Mouse (Mus musculus) left cerebral cortex, adult 8-10 months (tissue): ENCODE results near the gene Rnf24. TPM values are rescaled to one million over a fixed set of nuclear protein-coding genes. Genes with fewer than 3 reads are reported as not detected.

Source experiments
- DNase-seq, 2 experiments: peaks; one replicate each; pipeline ENCODE4 v3.0.0; 2022; ENCODE audit warnings: low spot score in 2 of 2
- microRNA-seq, 2 experiments: library from miRNA; unstranded; fragments of <30 nt; microRNA quantifications; one replicate each; pipeline ENCODE4 v1.2.0; 2022
- total RNA-seq, 4 experiments: library from RNA; stranded (reverse); gene quantifications; 2 replicates each; pipeline ENCODE4 v1.2.4; 2022

Gene Rnf24
- total RNA-seq, 4 experiments from 2014 or later: 31.3 to 39.5 (median 34.0) TPM

DNA sequence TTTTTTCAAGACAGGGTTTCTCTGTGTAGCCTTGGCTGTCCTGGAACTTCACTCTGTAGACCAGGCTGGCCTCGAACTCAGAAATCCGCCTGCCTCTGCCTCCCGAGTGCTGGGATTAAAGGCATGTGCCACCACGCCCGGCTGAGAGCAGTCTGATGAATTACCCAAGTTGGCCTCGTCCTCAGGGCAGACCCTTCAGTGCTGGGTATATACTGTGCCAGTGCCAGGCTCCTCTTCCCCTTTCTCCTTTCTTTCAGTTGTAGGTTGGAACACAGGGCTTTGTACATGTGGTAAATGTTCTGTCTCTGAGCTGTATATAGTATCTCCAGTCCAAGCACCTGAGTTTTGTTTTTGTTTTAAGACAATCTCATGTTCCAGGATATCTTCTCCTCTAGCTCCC is 88.7 kb downstream of the Rnf24 start:
- DNase-seq: no peak

DNA sequence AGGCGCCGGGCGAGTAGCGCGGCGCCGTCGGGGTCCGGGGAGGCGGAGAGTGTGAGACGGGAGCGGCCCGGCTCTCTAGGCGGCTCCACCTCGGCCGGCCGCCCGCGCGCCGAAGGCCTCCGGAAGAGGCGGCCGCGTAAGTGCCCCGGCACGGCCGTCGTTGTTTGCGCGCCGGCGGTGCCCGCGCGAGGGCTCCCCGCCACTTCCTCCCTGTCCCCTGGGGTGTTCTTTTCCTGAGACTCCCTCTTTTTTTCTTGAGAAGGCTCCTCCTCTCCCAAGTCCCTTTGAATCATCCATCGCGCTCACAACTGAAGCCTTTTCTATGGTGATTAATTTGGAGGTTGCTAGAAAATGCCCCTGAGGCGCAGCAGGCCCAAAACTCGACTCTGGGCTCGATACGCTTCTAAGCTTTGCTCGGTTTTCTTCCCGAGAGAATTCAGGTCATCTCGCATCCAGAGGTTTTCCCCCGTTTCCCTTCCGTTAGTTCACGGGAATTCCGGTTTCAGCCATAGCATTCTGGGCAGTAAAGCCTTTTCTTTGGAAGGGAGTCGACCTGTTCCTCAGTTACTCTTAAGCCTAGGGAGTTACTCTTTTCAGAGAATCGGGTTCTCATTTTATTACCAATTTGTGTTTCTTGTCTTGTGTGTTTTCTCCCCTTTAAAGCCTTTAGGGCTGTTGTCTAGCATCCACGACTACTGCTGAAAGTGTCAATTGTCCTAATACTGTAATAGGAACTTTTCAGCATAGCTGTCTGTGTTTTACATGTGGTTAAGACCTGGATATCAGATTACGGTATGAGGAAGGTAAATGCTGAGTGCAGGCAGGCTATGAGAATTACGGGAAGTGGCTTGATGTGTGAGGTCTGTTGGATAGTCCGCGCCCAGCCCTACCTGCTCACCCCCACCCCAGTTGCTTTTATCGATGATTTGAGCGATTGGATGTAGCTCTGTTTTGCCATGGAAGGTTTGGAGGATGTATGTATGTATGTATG is 89.7 kb downstream of the Rnf24 start:
- DNase-seq: no peak

DNA sequence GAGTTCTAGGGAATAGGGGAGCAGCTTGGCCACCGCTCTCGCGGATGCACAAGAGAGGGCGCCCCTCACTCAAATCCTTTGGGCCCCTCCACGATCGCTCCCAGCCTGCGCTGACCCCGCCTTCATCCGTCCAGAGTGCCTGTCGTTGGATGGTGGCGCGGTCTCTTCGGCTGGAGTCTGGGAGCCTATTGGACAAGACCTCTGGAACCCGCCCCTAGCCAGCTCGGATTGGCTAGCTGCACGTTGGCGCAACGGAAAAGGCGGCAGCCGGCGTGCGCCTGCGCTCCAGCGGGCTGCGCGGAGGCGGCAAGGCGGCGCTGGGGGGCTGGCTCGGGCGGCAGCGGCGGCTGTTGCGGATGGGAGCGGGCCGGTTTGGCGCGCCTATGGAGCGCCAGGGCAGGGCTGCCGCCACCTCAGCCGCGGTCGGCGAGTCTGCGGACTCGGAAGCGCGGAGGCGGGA is 90.4 kb downstream of the Rnf24 start, which contains the start of gene Pank2:
TSS of gene Pank2 (plus strand) at position 283 of the 460 bp plus-strand sequence.
- peak; percentile 92 to 98 for DNase-seq

DNA sequence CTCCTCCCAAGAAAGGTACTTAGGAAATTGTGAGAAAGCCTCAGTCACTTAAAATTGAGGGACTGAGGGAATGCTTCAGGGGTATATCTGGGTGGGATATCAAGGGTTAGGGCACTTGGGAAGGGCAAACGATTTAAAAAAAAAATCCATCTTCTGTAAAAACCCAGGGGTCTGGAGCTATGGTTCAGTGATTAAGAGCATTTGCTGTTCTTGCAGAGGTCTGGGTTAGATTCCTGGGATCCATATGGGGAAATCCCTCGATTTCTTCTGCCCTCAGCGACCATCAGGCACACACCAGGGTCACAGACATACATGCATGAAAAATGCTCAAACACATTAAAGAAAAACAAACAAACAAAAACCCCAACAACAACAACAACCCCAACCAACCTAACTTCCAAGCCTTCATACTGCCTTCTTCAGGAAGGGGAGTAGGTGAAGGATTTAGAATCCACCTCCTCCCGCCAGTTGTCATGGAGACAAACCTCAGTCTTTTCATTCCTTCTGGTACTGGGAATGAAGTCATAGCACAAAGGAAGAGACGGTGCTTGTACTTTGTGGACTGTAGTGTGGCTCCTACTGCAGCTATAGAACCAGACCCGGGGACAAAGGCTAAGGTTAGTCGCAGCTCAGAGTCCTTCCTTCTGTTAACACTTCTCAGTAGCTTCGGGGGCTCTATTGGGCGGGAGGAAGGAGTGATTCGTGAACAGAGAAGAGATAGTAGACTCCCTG is 91.0 kb downstream of the Rnf24 start:
- no peak for DNase-seq

DNA sequence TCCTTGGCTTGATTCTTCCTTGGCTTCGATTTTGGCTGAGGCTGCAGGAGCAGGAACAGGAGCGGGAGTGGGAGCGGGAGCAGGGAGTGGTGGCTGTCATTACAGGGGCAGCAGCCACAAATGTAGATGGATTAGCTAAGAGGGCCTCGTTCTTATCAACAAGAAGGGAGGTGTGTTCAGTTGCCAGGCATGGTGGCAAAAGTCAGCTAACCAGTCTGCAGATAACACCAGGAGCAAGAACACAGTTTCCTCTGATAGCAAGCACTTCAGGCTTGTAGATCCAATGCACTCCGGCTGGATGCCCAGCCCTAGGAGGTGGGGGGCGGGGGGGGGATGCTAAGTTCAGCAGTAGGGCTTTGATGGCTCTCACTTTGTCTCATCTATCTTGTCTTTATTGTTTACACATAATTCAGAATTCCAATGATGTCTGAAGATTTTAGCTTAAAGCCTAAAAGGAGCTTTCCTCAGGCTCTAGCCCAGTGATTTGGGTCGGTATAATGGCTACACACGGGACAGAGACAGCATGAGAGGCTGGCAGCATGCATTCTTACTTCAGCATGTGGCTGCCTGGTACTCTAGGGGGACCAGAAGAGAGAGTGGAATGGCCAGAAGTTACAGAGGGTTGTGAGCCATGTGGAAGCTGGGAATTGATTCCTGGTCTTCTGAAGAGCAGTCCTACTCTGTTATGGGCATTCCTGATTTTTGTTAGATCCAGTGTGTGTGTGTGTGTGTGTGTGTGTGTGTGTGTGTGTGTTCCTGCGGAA is 92.0 kb downstream of the Rnf24 start:
- no peak for DNase-seq

DNA sequence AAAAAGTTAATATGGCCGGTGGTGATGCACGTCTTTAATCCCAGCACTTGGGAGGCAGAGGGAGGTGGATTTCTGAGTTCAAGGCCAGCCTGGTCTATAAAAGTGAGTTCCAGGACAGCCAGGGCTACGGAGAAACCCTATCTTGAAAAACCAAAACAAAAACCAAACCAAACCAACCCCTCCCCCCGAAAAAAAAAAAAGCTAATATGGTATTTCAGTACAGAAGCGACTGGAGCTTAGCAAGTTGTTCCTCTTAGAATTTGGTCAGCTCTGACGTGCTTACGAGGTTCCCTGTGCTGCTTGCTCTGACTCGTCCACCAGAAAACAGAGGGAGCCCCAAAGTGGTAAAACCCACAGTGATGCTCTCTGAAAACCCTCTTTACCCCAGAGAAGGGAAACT is 94.0 kb downstream of the Rnf24 start:
- no peak for DNase-seq

DNA sequence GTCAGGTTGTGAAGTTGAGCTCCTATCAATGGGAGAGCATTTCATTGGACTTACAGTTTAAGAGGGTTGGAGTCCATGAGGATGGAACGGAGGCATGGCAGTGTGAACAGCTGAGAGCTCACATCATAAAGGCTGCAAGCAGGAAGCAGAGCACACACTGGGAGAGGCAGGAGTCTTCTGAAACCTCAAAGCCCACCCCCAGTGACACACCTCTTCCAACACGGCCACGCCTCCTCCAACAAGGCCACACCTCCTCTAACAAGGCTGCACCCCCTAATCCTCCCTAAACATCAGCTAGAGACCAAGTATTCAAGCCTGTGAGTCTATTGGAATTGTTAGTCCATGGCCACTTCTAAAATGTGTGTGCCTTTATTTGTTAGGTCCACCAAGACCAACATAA is 97.0 kb downstream of the Rnf24 start:
- DNase-seq: no peak

DNA sequence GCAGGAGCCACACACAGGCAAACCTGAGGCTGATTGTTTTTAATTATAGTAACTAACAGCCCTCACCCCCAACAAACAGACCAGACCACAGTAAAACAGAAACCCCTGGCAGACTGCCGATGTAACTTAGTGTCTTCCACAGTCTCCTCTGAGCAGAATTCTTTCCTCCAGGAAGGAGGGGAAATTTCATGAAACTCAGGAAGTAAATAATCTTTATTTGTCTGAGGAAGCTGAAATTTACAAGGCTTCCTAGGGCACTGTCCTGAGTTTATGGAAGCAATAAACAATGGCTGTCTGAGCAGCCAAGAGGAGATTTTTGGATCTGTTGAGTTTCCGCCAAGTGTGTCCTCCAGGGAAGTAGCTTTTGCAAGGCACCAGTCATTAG is 98.4 kb downstream of the Rnf24 start:
- DNase-seq: no peak

DNA sequence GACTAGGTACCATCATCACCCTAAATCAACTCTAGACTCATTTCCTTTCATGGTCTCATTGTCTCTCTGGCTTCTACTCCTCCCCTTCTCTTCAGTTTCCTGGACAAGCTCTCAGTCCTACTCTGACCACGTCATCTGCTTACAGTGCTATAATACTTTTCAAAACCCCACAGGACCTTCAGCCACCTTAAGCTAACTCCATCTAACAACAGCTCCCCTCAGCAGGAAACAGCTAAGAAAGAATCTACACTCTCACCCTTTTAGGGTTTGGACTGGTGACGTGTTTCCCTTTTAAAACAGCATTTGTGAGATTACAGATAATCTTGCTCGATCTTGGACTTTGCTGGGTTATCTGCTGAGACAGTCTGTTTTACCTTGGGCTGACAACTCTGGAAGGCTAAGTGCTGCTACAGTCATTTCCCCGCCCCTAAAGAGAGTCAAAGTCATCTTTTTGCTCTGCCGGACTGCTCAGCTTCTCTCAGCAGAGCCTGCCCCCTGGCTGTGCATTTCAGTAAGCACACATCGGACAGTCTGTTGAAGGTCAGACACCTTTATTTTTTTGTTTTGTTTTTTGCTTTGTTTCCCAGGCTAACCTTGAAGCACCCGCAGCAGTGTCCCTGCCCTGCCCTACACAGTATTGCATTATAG is 98.9 kb downstream of the Rnf24 start:
- DNase-seq: no peak

Small RNA genes lying within 50 kb of the gene (microRNA-seq; reads per million reads assigned to microRNA genes)
- gene Mir103-2: 7.3 to 38.7 reads per million in 2 experiments

Other genes starting within 250 kb of the Rnf24 start
- gene Hspa12b, start 225.6 kb downstream of the Rnf24 start, total RNA-seq: 1 to 10 TPM; 5.9 to 8.9 (median 8.3) TPM
- not detected for gene Gm11037, start 219.4 kb downstream of the Rnf24 start, total RNA-seq
- 10 to 100 TPM; 84.5 to 96.9 (median 92.6) TPM for gene 1700037H04Rik, start 192.8 kb downstream of the Rnf24 start, total RNA-seq
- 10 to 100 TPM; 73.8 to 80.9 (median 75.8) TPM for gene Cenpb, start 172.8 kb downstream of the Rnf24 start, total RNA-seq
- 10 to 100 TPM; 18.3 to 21.9 (median 19.1) TPM for gene Cdc25b, start 165.9 kb downstream of the Rnf24 start, total RNA-seq
- gene Spef1, start 165.6 kb downstream of the Rnf24 start, total RNA-seq: 1 to 10 TPM; 7.4 to 8.3 (median 8.1) TPM
- gene Ap5s1, start 145.8 kb downstream of the Rnf24 start, total RNA-seq: 10 to 100 TPM; 23.9 to 28.5 (median 26.2) TPM
- gene Mavs, start 118.8 kb downstream of the Rnf24 start, total RNA-seq: 1 to 10 TPM; 6.9 to 8.6 (median 7.3) TPM
- 10 to 100 TPM; 63.3 to 71.3 (median 69.9) TPM for gene Pank2, start 90.4 kb downstream of the Rnf24 start, total RNA-seq
- gene Smox, start 138.6 kb upstream of the Rnf24 start, total RNA-seq: 10 to 100 TPM; 48.6 to 64.3 (median 57.9) TPM
- 10 to 100 TPM; 33.6 to 38.2 (median 36.4) TPM for gene Adra1d, start 209.4 kb upstream of the Rnf24 start, total RNA-seq